Mouse (Mus musculus): ENCODE measurements around the gene Ifna13. TPM values are rescaled to one million over a fixed set of nuclear protein-coding genes. Genes with fewer than 3 reads are reported as not detected.

The Ifna13 gene
- polyA plus RNA-seq, 1 experiment from 2014 or later: not detected

- ATAC-seq: no peak
- WGBS: 31% methylated on average over 2 of the region's 2 CpGs
- Histone ChIP-seq H3K27me3 (replicated peaks; ENCODE audit: control insufficient read depth, insufficient read depth, low read length) (no peaks in the 10 kb centered on the region), H3K9me3 (ENCODE audit: control insufficient read depth, low read length) (no peaks in the 10 kb centered on the region), H3K4me3 (ENCODE audit: low read length) (no peak overlapping the region), H3K27ac (ENCODE audit: low read depth, low read length) (no peak overlapping the region), H3K4me2 (ENCODE audit: low read length) (no peak overlapping the region), H3K4me1 (ENCODE audit: control insufficient read depth, insufficient read depth, low read depth, low read length) (no peaks in the 10 kb centered on the region), H3K36me3 (ENCODE audit: control insufficient read depth, insufficient read depth, low read length) (no peaks in the 10 kb centered on the region), H3K9ac (ENCODE audit: low read depth, low read length) (no peak overlapping the region)
Measured at GRCm38 (mm10) chr4:88642526-88642925, 1.7 kb downstream of the Ifna13 start.

- H3K27ac ChIP-seq (ENCODE audit: low read depth, low read length): no peak overlapping the region
- H3K9me3 ChIP-seq (ENCODE audit: control insufficient read depth, low read length): no peaks in the 10 kb centered on the region
Measured at GRCm38 (mm10) chr4:88641077-88641831, 3.0 kb downstream of the Ifna13 start.

GRCm38 (mm10) chr4:88640704-88641076 lies 3.6 kb downstream of the Ifna13 start:
- H3K27me3 ChIP-seq (replicated peaks; ENCODE audit: control insufficient read depth, insufficient read depth, low read length): no peaks in the 10 kb centered on the region
- 62% methylated on average over 8 of the region's 8 CpGs for WGBS
- H3K9me3 ChIP-seq (ENCODE audit: control insufficient read depth, low read length): no peaks in the 10 kb centered on the region
- H3K9ac ChIP-seq (ENCODE audit: low read depth, low read length): no peak overlapping the region; the same call in 1 of the 2 replicates
- H3K4me1 ChIP-seq (ENCODE audit: control insufficient read depth, insufficient read depth, low read depth, low read length): no peaks in the 10 kb centered on the region
- peak overlapping the region; percentile 42 for H3K4me2 ChIP-seq (ENCODE audit: low read length)
- peak overlapping the region; percentile 28 for H3K4me3 ChIP-seq (ENCODE audit: low read length)
- no peaks in the 10 kb centered on the region for H3K36me3 ChIP-seq (ENCODE audit: control insufficient read depth, insufficient read depth, low read length)
- no peak for ATAC-seq
- H3K27ac ChIP-seq (ENCODE audit: low read depth, low read length): no peak overlapping the region

More at GRCm38 (mm10) chr4:88641077-88641831, 3.0 kb downstream of the Ifna13 start:
- peak overlapping the region; percentile 42 for H3K4me2 ChIP-seq (ENCODE audit: low read length)
- H3K27me3 ChIP-seq (replicated peaks; ENCODE audit: control insufficient read depth, insufficient read depth, low read length): no peaks in the 10 kb centered on the region
- ATAC-seq: peak; percentile 96
- H3K4me1 ChIP-seq (ENCODE audit: control insufficient read depth, insufficient read depth, low read depth, low read length): no peaks in the 10 kb centered on the region
- H3K36me3 ChIP-seq (ENCODE audit: control insufficient read depth, insufficient read depth, low read length): no peaks in the 10 kb centered on the region
- peak overlapping the region; percentile 28 for H3K4me3 ChIP-seq (ENCODE audit: low read length)
- H3K9ac ChIP-seq (ENCODE audit: low read depth, low read length): no peak overlapping the region; the same call in 1 of the 2 replicates
- 14% methylated on average over 11 of the region's 11 CpGs for WGBS

- ATAC-seq: no peak
- WGBS: 92% methylated on average over 4 of the region's 4 CpGs
- no peaks in the 10 kb centered on the region for H3K9me3 ChIP-seq (ENCODE audit: control insufficient read depth, low read length)
- H3K9ac ChIP-seq (ENCODE audit: low read depth, low read length): no peak within 1 kb of the TSS
- no peaks in the 10 kb centered on the region for H3K36me3 ChIP-seq (ENCODE audit: control insufficient read depth, insufficient read depth, low read length)
- no peak within 1 kb of the TSS for H3K4me2 ChIP-seq (ENCODE audit: low read length)
- H3K27me3 ChIP-seq (replicated peaks; ENCODE audit: control insufficient read depth, insufficient read depth, low read length): no peaks in the 10 kb centered on the region
- H3K4me3 ChIP-seq (ENCODE audit: low read length): no peak within 1 kb of the TSS
- H3K27ac ChIP-seq (ENCODE audit: low read depth, low read length): no peak within 1 kb of the TSS
- H3K4me1 ChIP-seq (ENCODE audit: control insufficient read depth, insufficient read depth, low read depth, low read length): no peaks in the 10 kb centered on the region
Measured at GRCm38 (mm10) chr4:88634311-88634710, 9.9 kb downstream of the Ifna13 start, which contains the start of gene C87499. Gene C87499, minus strand, starts transcription at chr4:88634411.

DNA sequence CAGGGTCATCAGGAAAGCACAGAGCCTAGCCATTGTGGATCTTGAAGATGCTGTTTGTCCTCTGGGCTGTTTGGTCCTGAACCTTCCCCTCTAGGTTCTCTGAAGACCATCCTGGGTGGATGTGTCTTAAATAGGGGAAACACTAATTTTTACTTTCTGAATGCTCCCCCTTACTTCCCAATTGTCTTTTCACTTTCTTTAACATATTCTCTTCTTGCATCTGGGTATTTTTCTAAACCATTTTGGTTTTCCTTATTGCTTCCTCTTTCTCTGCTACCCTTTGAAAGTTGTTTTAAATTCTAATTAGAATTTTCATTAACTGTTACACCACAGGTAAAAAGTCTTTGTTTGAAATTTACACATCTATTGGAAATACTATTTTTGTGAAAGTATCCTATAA lies 41.0 kb downstream of the Ifna13 start, which contains the start of gene Ifna12:
Gene Ifna12, minus strand, starts transcription at position 101 of the 400 bp plus-strand sequence.
- H3K36me3 ChIP-seq (ENCODE audit: control insufficient read depth, insufficient read depth, low read length): no peaks in the 10 kb centered on the region
- no peak within 1 kb of the TSS for H3K27ac ChIP-seq (ENCODE audit: low read depth, low read length)
- H3K4me1 ChIP-seq (ENCODE audit: control insufficient read depth, insufficient read depth, low read depth, low read length): no peaks in the 10 kb centered on the region
- H3K9ac ChIP-seq (ENCODE audit: low read depth, low read length): no peak within 1 kb of the TSS
- H3K9me3 ChIP-seq (ENCODE audit: control insufficient read depth, low read length): no peaks in the 10 kb centered on the region; the same call in 1 of the 2 replicates
- no peak for ATAC-seq
- no peak within 1 kb of the TSS for H3K4me2 ChIP-seq (ENCODE audit: low read length)
- no peak within 1 kb of the TSS for H3K4me3 ChIP-seq (ENCODE audit: low read length)
- no peaks in the 10 kb centered on the region for H3K27me3 ChIP-seq (replicated peaks; ENCODE audit: control insufficient read depth, insufficient read depth, low read length)

Other genes with a start within 250 kb of the Ifna13 start
- gene Hacd4, start 205.5 kb downstream of the Ifna13 start, polyA plus RNA-seq (2015; fragmentation: Nextera tagmentation; extraction: Ambion mirVana): 4.2 and 4.8 TPM in 2 replicates
- not detected in 2 replicates for gene Ifnb1, start 121.7 kb downstream of the Ifna13 start, polyA plus RNA-seq (2015; fragmentation: Nextera tagmentation; extraction: Ambion mirVana)
- gene Ifna15, start 86.2 kb downstream of the Ifna13 start, polyA plus RNA-seq (2015; fragmentation: Nextera tagmentation; extraction: Ambion mirVana): not detected in 2 replicates
- not detected in 2 replicates for gene Ifna14, start 72.7 kb downstream of the Ifna13 start, polyA plus RNA-seq (2015; fragmentation: Nextera tagmentation; extraction: Ambion mirVana)
- gene Ifna9, start 52.1 kb downstream of the Ifna13 start, polyA plus RNA-seq (2015; fragmentation: Nextera tagmentation; extraction: Ambion mirVana): not detected in 2 replicates
- gene Ifna12, start 41.1 kb downstream of the Ifna13 start, polyA plus RNA-seq (2015; fragmentation: Nextera tagmentation; extraction: Ambion mirVana): not detected in 2 replicates
- not detected in 2 replicates for gene C87499, start 10.0 kb downstream of the Ifna13 start, polyA plus RNA-seq (2015; fragmentation: Nextera tagmentation; extraction: Ambion mirVana)
- not detected in 2 replicates for gene Ifna16, start 32.5 kb upstream of the Ifna13 start, polyA plus RNA-seq (2015; fragmentation: Nextera tagmentation; extraction: Ambion mirVana)
- not detected in 2 replicates for gene Ifna2, start 39.5 kb upstream of the Ifna13 start, polyA plus RNA-seq (2015; fragmentation: Nextera tagmentation; extraction: Ambion mirVana)
- gene Ifnab, start 46.9 kb upstream of the Ifna13 start, polyA plus RNA-seq (2015; fragmentation: Nextera tagmentation; extraction: Ambion mirVana): not detected in 2 replicates
- 1.3 and 1.5 TPM in 2 replicates for gene Gm26566, start 77.3 kb upstream of the Ifna13 start, polyA plus RNA-seq (2015; fragmentation: Nextera tagmentation; extraction: Ambion mirVana)
- gene Klhl9, start 78.0 kb upstream of the Ifna13 start, polyA plus RNA-seq (2015; fragmentation: Nextera tagmentation; extraction: Ambion mirVana): 90.3 and 104 TPM in 2 replicates
- gene Gm13271, start 110.4 kb upstream of the Ifna13 start, polyA plus RNA-seq (2015; fragmentation: Nextera tagmentation; extraction: Ambion mirVana): not detected in 2 replicates
- gene Gm13283, start 115.7 kb upstream of the Ifna13 start, polyA plus RNA-seq (2015; fragmentation: Nextera tagmentation; extraction: Ambion mirVana): not detected in 2 replicates
- not detected in 2 replicates for gene Gm13290, start 129.4 kb upstream of the Ifna13 start, polyA plus RNA-seq (2015; fragmentation: Nextera tagmentation; extraction: Ambion mirVana)
- gene Gm13289, start 132.5 kb upstream of the Ifna13 start, polyA plus RNA-seq (2015; fragmentation: Nextera tagmentation; extraction: Ambion mirVana): not detected in 2 replicates
- not detected in 2 replicates for gene Gm13272, start 135.4 kb upstream of the Ifna13 start, polyA plus RNA-seq (2015; fragmentation: Nextera tagmentation; extraction: Ambion mirVana)
- gene Ifnz, start 137.7 kb upstream of the Ifna13 start, polyA plus RNA-seq (2015; fragmentation: Nextera tagmentation; extraction: Ambion mirVana): not detected in 2 replicates
- gene Gm13276, start 141.2 kb upstream of the Ifna13 start, polyA plus RNA-seq (2015; fragmentation: Nextera tagmentation; extraction: Ambion mirVana): not detected in 2 replicates
- gene Gm13277, start 144.2 kb upstream of the Ifna13 start, polyA plus RNA-seq (2015; fragmentation: Nextera tagmentation; extraction: Ambion mirVana): not detected in 2 replicates
- gene Gm13278, start 147.1 kb upstream of the Ifna13 start, polyA plus RNA-seq (2015; fragmentation: Nextera tagmentation; extraction: Ambion mirVana): not detected in 2 replicates
- gene Gm13275, start 150.0 kb upstream of the Ifna13 start, polyA plus RNA-seq (2015; fragmentation: Nextera tagmentation; extraction: Ambion mirVana): not detected in 2 replicates
- gene Gm13279, start 152.9 kb upstream of the Ifna13 start, polyA plus RNA-seq (2015; fragmentation: Nextera tagmentation; extraction: Ambion mirVana): not detected in 2 replicates
- 0.21 TPM in 1 of 2 replicates, not detected in the other for gene Gm13285, start 155.2 kb upstream of the Ifna13 start, polyA plus RNA-seq (2015; fragmentation: Nextera tagmentation; extraction: Ambion mirVana)
- not detected in 2 replicates for gene Gm13287, start 158.8 kb upstream of the Ifna13 start, polyA plus RNA-seq (2015; fragmentation: Nextera tagmentation; extraction: Ambion mirVana)
- not detected in 2 replicates for gene Gm13288, start 161.1 kb upstream of the Ifna13 start, polyA plus RNA-seq (2015; fragmentation: Nextera tagmentation; extraction: Ambion mirVana)
- not detected in 2 replicates for gene Ifna7, start 171.8 kb upstream of the Ifna13 start, polyA plus RNA-seq (2015; fragmentation: Nextera tagmentation; extraction: Ambion mirVana)
- not detected in 2 replicates for gene Ifna11, start 175.5 kb upstream of the Ifna13 start, polyA plus RNA-seq (2015; fragmentation: Nextera tagmentation; extraction: Ambion mirVana)
- gene Ifna6, start 183.0 kb upstream of the Ifna13 start, polyA plus RNA-seq (2015; fragmentation: Nextera tagmentation; extraction: Ambion mirVana): not detected in 2 replicates
- gene Ifna5, start 191.1 kb upstream of the Ifna13 start, polyA plus RNA-seq (2015; fragmentation: Nextera tagmentation; extraction: Ambion mirVana): not detected in 2 replicates
- gene Ifna4, start 197.4 kb upstream of the Ifna13 start, polyA plus RNA-seq (2015; fragmentation: Nextera tagmentation; extraction: Ambion mirVana): not detected in 2 replicates
- not detected in 2 replicates for gene Ifna1, start 205.6 kb upstream of the Ifna13 start, polyA plus RNA-seq (2015; fragmentation: Nextera tagmentation; extraction: Ambion mirVana)
- gene Ifne, start 235.7 kb upstream of the Ifna13 start, polyA plus RNA-seq (2015; fragmentation: Nextera tagmentation; extraction: Ambion mirVana): not detected in 2 replicates